Mouse (Mus musculus) spleen, adult 2 months (tissue): ENCODE data around the gene Adgrl1.
A peak's percentile ranks its signal among the peaks of the same experiment; 100 is the strongest.

ENCODE experiments used
- CTCF ChIP-seq: fragments of 200-500 bp; IDR thresholded peaks from 2 replicates; pipeline ENCODE4 v1.5.1; 2011; ENCODE audit warnings: mild to moderate bottlenecking, inconsistent platforms; ENCODE audit not compliant: insufficient read depth, insufficient read length, insufficient replicate concordance; ENCODE audit errors: extremely low read depth
- POLR2A ChIP-seq: fragments of 200-500 bp; IDR thresholded peaks from 2 replicates; pipeline ENCODE4 v1.6.1; 2011; ENCODE audit warnings: low read depth, low read length, inconsistent platforms

DNA sequence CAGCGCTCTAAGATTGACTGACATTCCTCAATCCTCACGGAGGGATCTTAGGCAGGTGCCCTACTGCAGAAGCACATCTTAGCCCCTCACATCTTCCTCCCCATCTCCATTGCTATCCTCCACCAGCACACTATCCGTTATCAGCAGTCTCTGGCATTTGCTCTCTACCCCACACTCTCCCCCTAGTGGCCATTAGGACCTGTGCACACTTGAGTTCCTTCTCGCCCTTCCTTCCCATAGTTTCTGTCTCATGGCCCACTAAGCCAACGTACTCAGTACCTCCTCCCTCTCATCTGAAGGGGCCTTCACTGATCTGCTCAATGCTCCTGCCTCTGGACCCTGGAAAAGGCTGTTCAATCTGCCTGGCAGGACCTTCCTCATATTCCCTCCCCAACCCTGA is 4.0 kb upstream of the Adgrl1 start:
- TF ChIP-seq POLR2A (no peak), CTCF (peak; percentile 67; the same call in 1 of the 2 replicates)
